Mouse (Mus musculus) MEL (cell line): ENCODE results near the gene Tex22. TPM values are rescaled to one million over a fixed set of nuclear protein-coding genes. Genes with fewer than 3 reads are reported as not detected.

Experiments
- DNase-seq: peaks from one replicate; pipeline ENCODE4 v3.0.0; 2011; ENCODE audit warnings: low read depth, low spot score
- H3K27ac ChIP-seq: 2 replicates; pipeline ENCODE4 v1.5.1; 2012; ENCODE audit warnings: low read depth, mild to moderate bottlenecking, control low read depth, low read length, moderate library complexity; ENCODE audit not compliant: control insufficient read depth
- H3K27me3 ChIP-seq, 2 experiments: fragments of 150-350 bp in 1 of 2; sonication (generic) in 1 of 2; 2 replicates each; pipeline ENCODE4 v1.6.1; 2012; ENCODE audit warnings: low read length in 2 of 2, mild to moderate bottlenecking in 2 of 2, improper control_type of control experiment in 1 of 2, moderate library complexity in 1 of 2; ENCODE audit not compliant: insufficient read depth in 2 of 2, control insufficient read depth in 1 of 2
- H3K36me3 ChIP-seq, 2 experiments: 2 replicates each; pipeline ENCODE4 v1.6.1; 2012 to 2014; ENCODE audit warnings: low read length in 2 of 2, improper control_type of control experiment in 1 of 2, inconsistent platforms in 1 of 2, mild to moderate bottlenecking in 1 of 2; ENCODE audit not compliant: insufficient read depth in 2 of 2, control insufficient read depth in 1 of 2
- H3K4me1 ChIP-seq, 2 experiments: fragments of 150-350 bp in 1 of 2; sonication (generic) in 1 of 2; 2 replicates each; pipeline ENCODE4 v1.6.1; 2012; ENCODE audit warnings: low read length in 2 of 2, improper control_type of control experiment in 1 of 2, mild to moderate bottlenecking in 1 of 2; ENCODE audit not compliant: insufficient read depth in 2 of 2, control insufficient read depth in 1 of 2
- H3K4me3 ChIP-seq, 2 experiments: fragments of 150-350 bp in 1 of 2; sonication (generic) in 1 of 2; 2 replicates each; pipeline ENCODE4 v1.5.1; 2012; ENCODE audit warnings: low read depth in 2 of 2, low read length in 2 of 2, mild to moderate bottlenecking in 2 of 2, moderate library complexity in 2 of 2, control low read depth in 1 of 2, improper control_type of control experiment in 1 of 2; ENCODE audit not compliant: control insufficient read depth in 1 of 2, insufficient read depth in 1 of 2
- H3K79me2 ChIP-seq: 2 replicates; pipeline ENCODE4 v1.6.1; 2012; ENCODE audit warnings: mild to moderate bottlenecking, low read length, moderate library complexity; ENCODE audit not compliant: control insufficient read depth, poor library complexity, insufficient read depth
- H3K9ac ChIP-seq: 2 replicates; pipeline ENCODE4 v1.6.1; 2012; ENCODE audit warnings: low read depth, mild to moderate bottlenecking, control low read depth, low read length, moderate library complexity; ENCODE audit not compliant: control insufficient read depth, poor library complexity, severe bottlenecking
- H3K9me3 ChIP-seq: fragments of 150-350 bp; sonication (generic); replicated peaks from 2 replicates; pipeline ENCODE4 v1.6.1; 2012; ENCODE audit warnings: mild to moderate bottlenecking, low read length, improper control_type of control experiment, moderate library complexity; ENCODE audit not compliant: insufficient read depth
- HCFC1 ChIP-seq: IDR thresholded peaks from 2 replicates; pipeline ENCODE4 v1.6.1; 2012; ENCODE audit warnings: low read depth, mild to moderate bottlenecking, inconsistent platforms, low read length, improper control_type of control experiment, moderate library complexity
- SMC3 ChIP-seq: IDR thresholded peaks from 2 replicates; pipeline ENCODE4 v1.6.1; 2011; ENCODE audit warnings: low read depth, low read length, improper control_type of control experiment
- ZMIZ1 ChIP-seq: IDR thresholded peaks from 2 replicates; pipeline ENCODE4 v1.6.1; 2012; ENCODE audit warnings: low read depth, mild to moderate bottlenecking, inconsistent platforms, low read length, improper control_type of control experiment, moderate library complexity
- polyA plus RNA-seq, 2 experiments: library from polyadenylated mRNA; stranded (reverse) in 1 of 2; unstranded in 1 of 2; fragments of >175 nt in 1 of 2; fragments of >200 nt in 1 of 2; gene quantifications; 2 replicates each; pipeline versions ENCODE4 v1.2.1 to v1.2.4; 2012; ENCODE audit warnings: low replicate concordance in 2 of 2, low read depth in 1 of 2; ENCODE audit not compliant: insufficient read length in 2 of 2, insufficient read depth in 1 of 2, missing spikeins in 1 of 2
- total RNA-seq: library from RNA; depleted of rRNA; stranded (reverse); fragments of 300-350 nt; gene quantifications from 2 replicates; pipeline ENCODE4 v1.2.3, GENCODE M21; 2012; rRNA removed

Tex22 gene
- total and polyA plus RNA-seq, 3 experiments, result 0.43 to 0.65 TPM; not detected in 1

- Histone ChIP-seq H3K9ac (no peak overlapping the region), H3K36me3 (peaks cover 12 to 22% of the 10 kb centered on the region in 2 experiments), H3K4me3 (no peak overlapping the region), H3K9me3 (no peaks in the 10 kb centered on the region), H3K4me1 (peaks cover 0 to 21% of the 10 kb centered on the region in 2 experiments; a peak in 3 of 4 replicates), H3K27me3 (no peaks in the 10 kb centered on the region), H3K27ac (no peak overlapping the region), H3K79me2 (peaks cover 2% of the 10 kb centered on the region; the same call in 1 of the 2 replicates)
- TF ChIP-seq SMC3 (peak; percentile 21; the same call in 1 of the 2 replicates), HCFC1 (no peak)
- no peak for DNase-seq
Observed at GRCm38 (mm10) chr12:113137260-113138213, 63.2 kb downstream of the Tex22 start.

DNA sequence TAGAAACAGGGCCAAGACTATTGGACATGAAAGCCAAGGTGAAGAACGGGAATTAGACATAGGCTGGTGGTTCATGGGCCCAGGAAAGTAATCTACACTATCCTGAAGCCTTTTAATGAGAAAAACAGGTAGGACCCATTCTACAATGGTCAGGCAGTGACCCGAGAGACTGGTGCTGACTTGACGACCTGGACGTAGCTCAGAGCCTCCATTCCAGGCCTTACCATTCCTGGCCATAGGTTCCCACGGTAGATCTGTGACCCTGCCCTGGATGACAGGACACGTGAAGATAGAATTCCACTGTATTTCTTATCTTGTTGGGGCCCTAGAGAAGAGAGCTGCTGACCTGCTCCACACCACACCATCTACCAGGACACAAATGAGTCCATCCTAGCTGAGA lies 64.0 kb downstream of the Tex22 start:
- peaks cover 12 to 17% of the 10 kb centered on the region in 2 experiments for H3K36me3 ChIP-seq
- peaks cover 2% of the 10 kb centered on the region; the same call in 1 of the 2 replicates for H3K79me2 ChIP-seq
- no peak for TF ChIP-seq ZMIZ1
- no peak for DNase-seq
- no peaks in the 10 kb centered on the region for H3K9me3 ChIP-seq
- no peak overlapping the region for H3K9ac ChIP-seq
- H3K4me3 ChIP-seq, result no peak overlapping the region
- no peak overlapping the region for H3K27ac ChIP-seq
- no peaks in the 10 kb centered on the region for H3K27me3 ChIP-seq
- peaks cover 0 to 21% of the 10 kb centered on the region in 2 experiments; a peak in 3 of 4 replicates for H3K4me1 ChIP-seq

Other genes starting within 250 kb of the Tex22 start
- 245 and 279 TPM in 2 replicates for gene Cdca4, start 245.1 kb upstream of the Tex22 start, total RNA-seq
- 100 to 1,000 TPM in 1 of 2 experiments, not detected in 1; 274 TPM for gene Cdca4, start 245.1 kb upstream of the Tex22 start, polyA plus RNA-seq
- gene Gpr132, start 206.3 kb upstream of the Tex22 start, total RNA-seq, result 6.5 and 6.8 TPM in 2 replicates
- 1 to 10 TPM in 1 of 2 experiments, not detected in 1; 5.4 TPM for gene Gpr132, start 206.3 kb upstream of the Tex22 start, polyA plus RNA-seq
- gene Jag2, start 144.7 kb upstream of the Tex22 start, total RNA-seq, result 0.75 and 1.0 TPM in 2 replicates
- 1 to 10 TPM in 1 of 2 experiments, not detected in 1; 3.9 TPM for gene Jag2, start 144.7 kb upstream of the Tex22 start, polyA plus RNA-seq
- 19.0 and 20.1 TPM in 2 replicates for gene Nudt14, start 132.4 kb upstream of the Tex22 start, total RNA-seq
- 10 to 100 TPM in 1 of 2 experiments, not detected in 1; 61.0 TPM for gene Nudt14, start 132.4 kb upstream of the Tex22 start, polyA plus RNA-seq
- gene Btbd6, start 98.0 kb upstream of the Tex22 start, total RNA-seq, result 0.88 and 1.8 TPM in 2 replicates
- gene Btbd6, start 98.0 kb upstream of the Tex22 start, polyA plus RNA-seq, result 1 to 10 TPM in 1 of 2 experiments, not detected in 1; 3.0 TPM
- gene Brf1, start 73.8 kb upstream of the Tex22 start, total RNA-seq, result 90.6 and 105 TPM in 2 replicates
- gene Brf1, start 73.8 kb upstream of the Tex22 start, polyA plus RNA-seq, result 100 to 1,000 TPM in 1 of 2 experiments, not detected in 1; 159 TPM
- 27.7 and 29.8 TPM in 2 replicates for gene Pacs2, start 60.0 kb upstream of the Tex22 start, total RNA-seq
- gene Pacs2, start 60.0 kb upstream of the Tex22 start, polyA plus RNA-seq, result 10 to 100 TPM; 62.5 to 69.7 TPM
- gene Mta1, start 23.8 kb downstream of the Tex22 start, total RNA-seq, result 99.5 and 102 TPM in 2 replicates
- 100 to 1,000 TPM in 1 of 2 experiments, 10 to 100 TPM in 1; 69.0 to 410 TPM for gene Mta1, start 23.8 kb downstream of the Tex22 start, polyA plus RNA-seq
- 65.2 and 67.8 TPM in 2 replicates for gene Crip2, start 65.7 kb downstream of the Tex22 start, total RNA-seq
- 100 to 1,000 TPM in 1 of 2 experiments, not detected in 1; 261 TPM for gene Crip2, start 65.7 kb downstream of the Tex22 start, polyA plus RNA-seq
- gene Crip1, start 71.8 kb downstream of the Tex22 start, total RNA-seq, result 419 and 438 TPM in 2 replicates
- gene Crip1, start 71.8 kb downstream of the Tex22 start, polyA plus RNA-seq, result 100 to 1,000 TPM in 1 of 2 experiments, not detected in 1; 282 TPM
- gene Tedc1, start 81.9 kb downstream of the Tex22 start, total RNA-seq, result 40.6 and 50.7 TPM in 2 replicates
- 10 to 100 TPM in 1 of 2 experiments, not detected in 1; 74.7 TPM for gene Tedc1, start 81.9 kb downstream of the Tex22 start, polyA plus RNA-seq
- 14.4 and 17.0 TPM in 2 replicates for gene Tmem121, start 111.4 kb downstream of the Tex22 start, total RNA-seq
- 10 to 100 TPM in 1 of 2 experiments, not detected in 1; 35.2 TPM for gene Tmem121, start 111.4 kb downstream of the Tex22 start, polyA plus RNA-seq